ENCODE assay signal across 9 mouse cellular contexts in the genomic region with DNA sequence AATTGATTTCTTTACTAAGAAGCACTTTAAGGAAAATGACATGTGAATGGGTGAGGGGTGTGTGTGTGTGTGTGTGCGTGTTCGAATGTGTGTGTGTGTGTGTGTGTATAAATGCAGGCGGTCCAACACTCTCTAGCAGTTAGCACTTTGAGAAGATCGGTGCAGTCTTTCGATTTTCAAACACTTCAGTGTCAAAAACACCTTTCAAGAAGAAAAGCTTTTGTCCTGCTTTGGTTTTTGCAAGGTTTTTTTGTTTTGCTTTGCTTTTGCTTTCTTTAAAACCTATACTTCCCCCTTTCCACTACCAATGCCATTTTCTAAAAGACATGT. TPM values are rescaled to one million over a fixed set of nuclear protein-coding genes. Genes with fewer than 3 reads are reported as not detected.
A peak's percentile ranks its signal among the peaks of the same experiment; 100 is the strongest.
DNase-seq lines count a peak whose midpoint lies in the region; ATAC-seq and TF ChIP-seq lines count a peak whose summit lies in the region.
"Had no signal": no experiment of that assay in that cellular context is flagged by ENCODE, and none has a peak within 500 bp of the region (broad histone marks: within the 10 kb centered on the region; RNA-seq: fewer than 3 reads in every experiment).

No protein-coding gene starts in this region.

- peak overlapping the region; percentile 86 for H3K4me2 ChIP-seq in forebrain, embryonic 15.5 days (replicated peaks)
- H3K4me2 ChIP-seq in liver, postnatal 0 days (ENCODE audit: low read depth, low read length) = peak overlapping the region; percentile 87

- no peaks in the 10 kb centered on the region for H3K27me3 ChIP-seq in heart, embryonic 10.5 days (ENCODE audit: insufficient read depth, poor library complexity, severe bottlenecking)
- H3K27me3 ChIP-seq in forebrain, embryonic 15.5 days = no peaks in the 10 kb centered on the region
- H3K27me3 ChIP-seq in liver, postnatal 0 days (ENCODE audit: insufficient read depth, low read length) = no peaks in the 10 kb centered on the region

- TF ChIP-seq CTCF in liver, postnatal 0 days (IDR thresholded peaks at IDR 0.05; ENCODE audit: low read depth) = no peak

- H3K27ac ChIP-seq in heart, embryonic 10.5 days = peak overlapping the region; percentile 93
- peak overlapping the region; percentile 95; the same call in 1 of the 2 replicates for H3K27ac ChIP-seq in forebrain, embryonic 15.5 days (replicated peaks)
- H3K27ac ChIP-seq in liver, postnatal 0 days (ENCODE audit: low read depth) = peak overlapping the region; percentile 97

- WGBS in heart, embryonic 10.5 days = 18% methylated on average over 5 of the region's 5 CpGs
- 10% methylated on average over 5 of the region's 5 CpGs for WGBS in forebrain, embryonic 15.5 days
- WGBS in liver, postnatal 0 days (ENCODE audit: insufficient replicate concordance) = 7% methylated on average over 5 of the region's 5 CpGs

- peaks cover 43% of the 10 kb centered on the region for H3K36me3 ChIP-seq in heart, embryonic 10.5 days
- peaks cover 24% of the 10 kb centered on the region for H3K36me3 ChIP-seq in forebrain, embryonic 15.5 days
- H3K36me3 ChIP-seq in liver, postnatal 0 days (replicated peaks; ENCODE audit: insufficient read depth, low read length) = peaks cover 38% of the 10 kb centered on the region

- intact Hi-C loops in left cerebral cortex, postnatal 36 days (cut with DNase I) = loop anchor here (5.0 kb wide), 2 partner anchors 50 to 120 kb away; a partner anchor contains a TSS

- peaks cover 17% of the 10 kb centered on the region; the same call in 1 of the 2 replicates for H3K4me1 ChIP-seq in heart, embryonic 10.5 days
- peaks cover 33% of the 10 kb centered on the region for H3K4me1 ChIP-seq in forebrain, embryonic 15.5 days
- peaks cover 15% of the 10 kb centered on the region for H3K4me1 ChIP-seq in liver, postnatal 0 days (ENCODE audit: insufficient read depth)

- DNase-seq in heart, embryonic 10.5 days (ENCODE audit: low spot score) = no peak
- DNase-seq in heart, adult 9 months (ENCODE audit: low spot score in 2 of 2) = no peak
- peak; percentile 58 for DNase-seq in CD4-positive helper T cell, adult 2 months (ENCODE audit: low read depth, low spot score)
- DNase-seq in liver, postnatal 0 days = no peak
- DNase-seq in layer of hippocampus, adult 18-20 months (ENCODE audit: low spot score in 2 of 2) = no peak
- DNase-seq in testis, postnatal 10 days (ENCODE audit: low spot score) = no peak
- no peak for DNase-seq in left cerebral cortex, postnatal 36 days (ENCODE audit: low spot score in 2 of 2)

- no peaks in the 10 kb centered on the region for H3K9me3 ChIP-seq in heart, embryonic 10.5 days
- no peaks in the 10 kb centered on the region for H3K9me3 ChIP-seq in forebrain, embryonic 15.5 days
- no peaks in the 10 kb centered on the region for H3K9me3 ChIP-seq in liver, postnatal 0 days (ENCODE audit: low read length)

- no peak for TF ChIP-seq EP300 in liver, postnatal 0 days (IDR thresholded peaks at IDR 0.05; ENCODE audit: low read depth)

- H3K9ac ChIP-seq in forebrain, embryonic 15.5 days (replicated peaks) = peak overlapping the region; percentile 68
- H3K9ac ChIP-seq in liver, postnatal 0 days (replicated peaks) = peak overlapping the region; percentile 99

- peak overlapping the region; percentile 98 for H3K4me3 ChIP-seq in heart, embryonic 10.5 days
- H3K4me3 ChIP-seq in forebrain, embryonic 15.5 days = peak overlapping the region; percentile 69
- peak overlapping the region; percentile 100 for H3K4me3 ChIP-seq in liver, postnatal 0 days (ENCODE audit: low read depth, low read length)

- ATAC-seq in forebrain, embryonic 15.5 days (replicated peaks) = no peak
- no peak for ATAC-seq in liver, postnatal 0 days
- ATAC-seq: CD4-positive, CD25-positive, alpha-beta regulatory T cell, adult 4 months had no signal

RNA-seq across cellular contexts. Expression of a gene that starts 1.4 kb away (rescaled TPM):
- polyA plus RNA-seq in heart, embryonic 10.5 days (2016; fragmentation: Nextera tagmentation; extraction: Ambion mirVana) = 24.1 and 26.9 TPM in 2 replicates
- polyA plus RNA-seq in forebrain, embryonic 15.5 days (2015; fragmentation: Nextera tagmentation; extraction: Ambion mirVana) = 50.3 and 57.1 TPM in 2 replicates
- polyA plus RNA-seq in liver, postnatal 0 days (2015; fragmentation: Nextera tagmentation; extraction: Ambion mirVana) = 19.3 and 20.6 TPM in 2 replicates
- total RNA-seq in layer of hippocampus, adult 18-20 months (2021) = 10 to 100 TPM; 40.9 to 44.2 TPM
- total RNA-seq in left cerebral cortex, postnatal 36 days (2021) = 10 to 100 TPM; 32.0 to 36.5 TPM

RNA-seq across cellular contexts. Expression of a gene that starts 42.8 kb away (rescaled TPM):
- polyA plus RNA-seq in heart, embryonic 10.5 days (2016; fragmentation: Nextera tagmentation; extraction: Ambion mirVana) = 513 and 568 TPM in 2 replicates
- polyA plus RNA-seq in forebrain, embryonic 15.5 days (2015; fragmentation: Nextera tagmentation; extraction: Ambion mirVana) = 550 and 556 TPM in 2 replicates
- 288 and 297 TPM in 2 replicates for polyA plus RNA-seq in liver, postnatal 0 days (2015; fragmentation: Nextera tagmentation; extraction: Ambion mirVana)
- total RNA-seq in layer of hippocampus, adult 18-20 months (2021) = 100 to 1,000 TPM; 185 to 216 TPM
- total RNA-seq in left cerebral cortex, postnatal 36 days (2021) = 100 to 1,000 TPM; 175 to 184 TPM
